Mouse (Mus musculus): ENCODE results near the gene Adam8.

The Adam8 gene

DNA sequence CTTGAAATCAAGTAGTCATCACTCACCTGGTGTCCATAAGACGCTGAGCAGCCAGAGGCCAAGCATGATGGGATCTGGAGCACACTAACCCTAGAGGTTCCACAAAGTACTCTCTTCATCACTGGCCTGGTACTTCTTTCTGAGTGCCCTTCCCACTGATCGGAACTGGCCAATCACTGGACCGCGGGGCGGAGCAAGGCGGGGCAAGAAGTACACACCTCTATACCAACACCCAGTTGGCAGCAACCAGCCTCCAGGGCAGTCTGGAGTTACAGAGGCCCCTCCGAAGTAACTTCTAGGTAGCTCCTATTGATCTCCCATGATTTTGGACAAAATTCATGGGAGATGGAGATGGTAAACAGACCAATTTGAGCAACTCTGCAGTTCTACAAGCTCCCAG, at the start of gene Adam8:
Gene Adam8 (minus strand): TSS at position 157 of the 400 bp plus-strand sequence.
- DNase-seq (ENCODE audit: low read depth) = no peak

GRCm38 (mm10) chr7:140037171-140037555, 44.8 kb upstream of the Adam8 start:
- peak; percentile 9 for DNase-seq (ENCODE audit: low read depth)

- DNase-seq (ENCODE audit: low read depth) = peak; percentile 80
Measured at GRCm38 (mm10) chr7:140036281-140037170, 44.2 kb upstream of the Adam8 start, which contains the start of the genes Zfp511 and Tubgcp2. Zfp511 (plus strand) TSS chr7:140036391. Tubgcp2 (minus strand) TSS chr7:140036669.

GRCm38 (mm10) chr7:140035456-140035855, 43.1 kb upstream of the Adam8 start:
- no peak for DNase-seq (ENCODE audit: low read depth)

DNA sequence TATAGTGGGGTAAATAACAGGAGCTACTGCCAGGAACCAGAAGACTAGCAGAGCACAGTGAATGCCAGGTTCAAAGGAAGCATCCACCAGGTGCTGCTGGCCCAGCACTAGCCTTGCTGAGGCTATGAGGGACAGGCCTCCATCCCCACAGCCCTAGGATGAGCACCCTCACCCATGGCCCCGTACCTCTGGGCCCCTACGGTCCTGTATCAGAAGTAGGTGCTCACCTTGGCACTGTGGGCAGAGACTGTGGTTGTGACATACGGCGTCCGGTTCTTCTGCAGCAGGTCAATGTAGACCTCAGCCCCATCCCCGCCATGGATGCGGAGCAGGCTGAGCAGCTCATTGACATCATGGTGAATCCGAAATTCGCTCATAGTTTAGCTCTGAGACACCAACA, 41.0 kb upstream of the Adam8 start:
- DNase-seq (ENCODE audit: low read depth) = no peak

- DNase-seq (ENCODE audit: low read depth) = no peak
Measured at GRCm38 (mm10) chr7:140032366-140032765, 40.0 kb upstream of the Adam8 start.

- DNase-seq (ENCODE audit: low read depth) = no peak
Measured at GRCm38 (mm10) chr7:140031771-140032170, 39.4 kb upstream of the Adam8 start.

GRCm38 (mm10) chr7:140011336-140011735, 19.0 kb upstream of the Adam8 start:
- DNase-seq (ENCODE audit: low read depth) = no peak

DNA sequence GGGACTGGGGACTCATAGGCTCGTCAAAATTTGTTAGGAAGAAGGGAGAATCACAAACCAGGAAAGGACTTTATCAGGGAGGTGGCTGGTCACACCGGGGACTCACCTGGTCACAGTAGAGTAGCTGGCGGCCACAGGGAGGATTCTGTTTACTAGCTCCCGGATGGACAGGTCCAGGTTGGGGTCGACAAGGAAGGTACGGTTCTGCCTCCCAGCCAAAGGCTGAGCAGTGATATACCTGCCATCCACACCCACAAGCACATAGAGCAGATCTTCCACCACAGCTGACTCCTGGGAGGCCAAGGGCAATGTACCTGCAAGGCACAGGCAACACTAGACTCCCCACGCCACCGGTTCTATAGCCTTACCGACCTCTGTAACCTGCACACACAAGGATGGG, 15.4 kb upstream of the Adam8 start:
- DNase-seq (ENCODE audit: low read depth) = no peak

GRCm38 (mm10) chr7:140006861-140007611, 14.7 kb upstream of the Adam8 start:
- no peak for DNase-seq (ENCODE audit: low read depth)

- no peak for DNase-seq (ENCODE audit: low read depth)
Measured at GRCm38 (mm10) chr7:140004666-140005065, 12.3 kb upstream of the Adam8 start.

DNA sequence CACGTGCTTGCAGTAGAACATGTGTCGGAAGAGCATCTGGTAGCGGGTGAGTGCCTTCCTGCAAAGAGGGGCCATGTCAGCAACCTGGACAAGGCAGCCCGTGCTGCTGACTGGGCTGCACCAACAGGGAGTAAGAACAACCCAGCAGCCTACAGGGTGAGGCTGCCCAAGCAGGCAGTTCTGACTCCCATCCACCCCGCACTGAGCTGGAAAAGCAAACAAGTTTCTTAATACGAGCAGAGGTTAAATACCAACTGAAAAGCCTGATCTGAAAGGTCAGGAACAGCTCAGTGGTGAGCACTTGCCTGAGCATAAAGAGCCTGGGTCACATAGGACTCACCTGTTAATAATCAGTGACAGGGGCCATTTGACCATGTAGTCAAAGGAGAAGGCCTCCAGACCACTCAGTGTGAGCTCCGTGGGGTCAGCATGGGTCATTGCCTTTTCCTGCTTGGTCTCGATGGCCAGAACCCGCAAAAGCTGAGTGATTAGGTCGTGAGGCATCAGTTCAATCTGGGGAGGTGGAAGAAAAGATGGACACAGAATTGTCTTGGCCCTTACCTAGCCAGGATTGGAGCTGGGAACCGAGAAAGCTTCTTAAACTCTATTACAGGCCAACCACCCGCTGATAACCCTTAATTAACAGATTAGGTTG, 8.9 kb upstream of the Adam8 start:
- DNase-seq (ENCODE audit: low read depth) = no peak

- DNase-seq (ENCODE audit: low read depth) = no peak
Measured at GRCm38 (mm10) chr7:139998691-139999350, 6.5 kb upstream of the Adam8 start.

DNA sequence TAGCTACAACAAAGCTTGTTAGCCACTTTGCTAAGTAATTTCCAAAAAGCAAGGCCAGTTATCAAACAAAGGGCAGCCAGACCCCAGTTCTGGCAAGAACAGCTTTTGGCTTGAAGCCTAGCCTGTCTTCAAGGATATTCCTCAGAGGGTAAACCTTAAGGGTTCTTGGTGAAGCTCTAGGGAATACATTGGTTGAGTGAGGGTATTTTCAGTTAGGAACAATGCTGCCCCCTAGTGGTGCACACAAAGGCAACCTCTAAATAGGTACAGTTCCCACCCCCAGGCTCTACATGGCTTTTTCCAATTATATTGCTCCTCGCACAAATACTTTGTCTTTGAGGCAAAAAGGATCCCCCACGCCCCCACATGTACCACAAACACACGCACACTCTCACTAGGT, 2.3 kb upstream of the Adam8 start:
- DNase-seq (ENCODE audit: low read depth) = peak; percentile 85

DNA sequence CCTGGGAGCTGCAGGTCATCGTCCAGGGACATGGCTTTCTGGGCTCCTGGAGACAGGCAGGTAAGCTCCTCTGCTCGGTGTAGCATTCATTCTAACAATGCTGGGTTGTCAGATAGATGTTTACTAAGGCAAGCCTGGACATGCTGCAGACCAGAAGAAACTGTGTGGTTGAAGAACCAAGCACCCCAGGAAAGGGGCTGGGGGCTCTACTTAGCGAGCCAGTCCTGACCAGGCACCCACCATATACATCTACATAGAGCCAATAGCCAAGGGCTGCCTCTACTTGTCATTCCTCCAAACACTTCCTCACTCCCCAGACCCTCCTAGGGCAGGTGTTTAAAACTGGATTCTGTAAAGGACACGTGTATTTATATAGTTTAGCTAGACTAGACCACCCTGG, 1.8 kb upstream of the Adam8 start:
- no peak for DNase-seq (ENCODE audit: low read depth)

- DNase-seq (ENCODE audit: low read depth) = no peak
Measured at GRCm38 (mm10) chr7:139993532-139993931, 1.2 kb upstream of the Adam8 start.

DNA sequence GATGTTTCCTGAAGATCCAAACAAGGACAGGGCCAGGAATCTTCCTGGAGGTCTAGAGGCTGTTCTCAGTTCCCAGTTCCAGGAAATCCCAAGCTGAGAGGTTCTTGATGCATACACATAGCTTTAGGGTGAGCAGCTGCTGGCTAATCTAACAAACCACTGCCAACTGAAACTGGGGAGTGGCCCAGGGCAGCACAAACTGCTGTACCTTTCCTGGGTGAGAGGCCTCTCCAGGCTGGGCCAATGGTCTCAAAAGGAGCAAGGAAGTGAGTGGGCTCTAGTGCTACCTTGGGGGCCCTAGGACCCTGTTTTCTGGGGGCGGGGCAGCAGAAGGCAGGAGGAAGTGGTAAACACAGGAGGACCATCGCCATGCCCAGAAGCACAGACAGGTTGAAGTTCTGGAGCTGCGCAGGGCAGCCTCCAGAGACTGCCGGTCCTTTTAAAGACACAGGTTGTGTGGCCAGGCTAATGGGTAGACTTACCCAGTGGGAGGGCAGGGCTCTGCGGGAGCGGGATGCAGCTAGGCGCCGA, 1.4 kb downstream of the Adam8 start:
- no peak for DNase-seq (ENCODE audit: low read depth)

GRCm38 (mm10) chr7:139988272-139988671, 4.1 kb downstream of the Adam8 start:
- no peak for DNase-seq (ENCODE audit: low read depth)

GRCm38 (mm10) chr7:139984505-139984904, 7.9 kb downstream of the Adam8 start:
- DNase-seq (ENCODE audit: low read depth) = no peak

GRCm38 (mm10) chr7:139982058-139982457, 10.3 kb downstream of the Adam8 start:
- no peak for DNase-seq (ENCODE audit: low read depth)

- no peak for DNase-seq (ENCODE audit: low read depth)
Measured at GRCm38 (mm10) chr7:139980778-139981177, 11.6 kb downstream of the Adam8 start.

Measured in naive thymus-derived CD4-positive, alpha-beta T cell, adult 2 months (primary cell).